Mouse (Mus musculus) G1E (cell line): Measurements from ENCODE around the gene Gm28043. TPM values are rescaled to one million over a fixed set of nuclear protein-coding genes. Genes with fewer than 3 reads are reported as not detected.
A peak's percentile ranks its signal among the peaks of the same experiment; 100 is the strongest.

ENCODE experiments used
- ATAC-seq: 2 replicates; pipeline ENCODE4 v1.8.0; 2016; ENCODE audit warnings: mild to moderate bottlenecking; ENCODE audit not compliant: insufficient number of reproducible peaks, poor library complexity, low FRiP score, severe bottlenecking; ENCODE audit errors: extremely low read depth
- DNase-seq: peaks from one replicate; pipeline ENCODE4 v3.0.0; 2012; ENCODE audit warnings: low spot score
- H3K27me3 ChIP-seq: 2 replicates; pipeline ENCODE4 v1.6.1; 2012; ENCODE audit warnings: mild to moderate bottlenecking, low read length, inconsistent platforms; ENCODE audit not compliant: insufficient read depth
- H3K36me3 ChIP-seq: replicated peaks from 2 replicates; pipeline ENCODE3; 2012; ENCODE audit warnings: mild to moderate bottlenecking, inconsistent platforms
- H3K4me1 ChIP-seq: 2 replicates; pipeline ENCODE4 v1.6.1; 2012; ENCODE audit warnings: low read depth, low read length, inconsistent platforms, mixed read lengths; ENCODE audit not compliant: insufficient read depth
- H3K4me3 ChIP-seq: 2 replicates; pipeline ENCODE4 v1.5.1; 2012; ENCODE audit warnings: low read depth, mild to moderate bottlenecking, inconsistent platforms, low read length, moderate library complexity, mixed read lengths
- H3K9me3 ChIP-seq: replicated peaks from 2 replicates; pipeline ENCODE4 v1.6.1; 2012; ENCODE audit warnings: inconsistent platforms
- CTCF ChIP-seq: IDR thresholded peaks from 2 replicates; pipeline ENCODE4 v1.5.1; 2012; ENCODE audit warnings: low read depth, low read length, inconsistent platforms, mixed read lengths
- GATA1 ChIP-seq: IDR thresholded peaks from 2 replicates; pipeline ENCODE4 v1.6.1; 2012; ENCODE audit warnings: borderline replicate concordance, low read length, inconsistent platforms, mixed read lengths
- GATA2 ChIP-seq: IDR thresholded peaks from 2 replicates; pipeline ENCODE4 v1.6.1; 2012; ENCODE audit warnings: low read depth, low read length, inconsistent platforms, borderline replicate concordance
- POLR2AphosphoS5 ChIP-seq: IDR thresholded peaks from 2 replicates; pipeline ENCODE4 v1.6.1; 2012; ENCODE audit warnings: low read depth, low read length, inconsistent platforms; ENCODE audit not compliant: insufficient replicate concordance
- TAL1 ChIP-seq: conservative IDR thresholded peaks from 2 replicates; pipeline ENCODE4 v1.6.1; 2012; ENCODE audit warnings: low read depth, low read length, inconsistent platforms, mixed read lengths
- polyA plus RNA-seq: library from polyadenylated mRNA; stranded (reverse); fragments of >175 nt; gene quantifications from 2 replicates; pipeline ENCODE4 v1.2.3, GENCODE M21; 2012
- total RNA-seq, 2 experiments: library from RNA; stranded (forward) in 1 of 2; stranded (reverse) in 1 of 2; fragments of 200-1000 nt in 1 of 2; fragments of >200 nt in 1 of 2; fragmentation: Nextera tagmentation in 1 of 2; gene quantifications; 2 replicates each; pipeline ENCODE4 v1.2.3; 2014 to 2017

The Gm28043 gene
- total and polyA plus RNA-seq, 3 experiments, result 0.29 to 9.2 (median 4.8) TPM

DNA sequence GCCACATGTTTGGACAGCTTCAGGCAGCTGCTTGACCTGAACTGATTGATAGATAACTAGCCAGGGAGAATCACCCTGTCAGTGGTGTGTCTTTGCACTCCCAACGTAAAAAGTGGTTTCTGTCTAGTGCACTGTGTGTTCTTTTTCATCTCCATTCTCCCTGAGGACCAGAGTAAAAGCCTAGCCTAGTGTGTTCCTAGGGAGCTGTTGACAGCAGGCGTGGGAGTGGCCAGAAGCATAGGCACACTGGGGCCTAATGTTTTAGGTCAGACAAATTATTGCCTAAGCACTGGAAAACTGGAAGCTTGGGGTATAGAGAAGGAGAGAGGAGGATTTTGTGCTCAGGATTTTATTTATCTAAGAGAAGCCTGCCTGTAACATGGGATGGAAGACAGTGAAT is 68.5 kb downstream of the Gm28043 start:
- Histone ChIP-seq H3K4me1 (peaks cover 95% of the 10 kb centered on the region), H3K27me3 (no peaks in the 10 kb centered on the region), H3K9me3 (no peaks in the 10 kb centered on the region), H3K36me3 (peaks cover 92% of the 10 kb centered on the region), H3K4me3 (no peak overlapping the region)
- ATAC-seq, result no peak
- no peak for DNase-seq
- TF ChIP-seq GATA2 (no peak), GATA1 (no peak), POLR2AphosphoS5 (no peak), TAL1 (no peak), CTCF (no peak)

DNA sequence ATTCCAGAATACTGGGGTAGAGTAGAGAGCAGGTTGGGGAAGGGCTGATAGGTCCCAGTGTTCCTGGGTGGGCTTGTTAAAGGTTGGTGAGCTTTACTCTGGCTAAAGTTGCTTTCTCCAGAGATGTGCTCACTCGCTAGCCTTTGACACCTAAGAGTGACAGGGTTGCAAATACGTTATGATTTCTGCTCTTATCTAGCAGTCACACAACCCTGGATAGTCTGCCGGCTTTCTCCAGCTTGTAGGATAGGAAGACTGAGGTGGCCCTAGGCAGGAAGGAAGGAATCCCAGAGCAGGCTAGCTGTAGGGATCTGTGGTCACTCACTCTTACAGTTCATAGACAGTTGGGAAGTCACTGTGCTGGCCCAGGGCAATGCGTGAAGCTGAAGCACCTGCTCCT is 69.6 kb downstream of the Gm28043 start:
- DNase-seq, result no peak
- no peaks in the 10 kb centered on the region for H3K27me3 ChIP-seq
- peaks cover 91% of the 10 kb centered on the region for H3K4me1 ChIP-seq
- ATAC-seq, result peak; percentile 18; the same call in 1 of the 2 replicates
- TF ChIP-seq TAL1 (peak; percentile 52), CTCF (no peak)
- peak overlapping the region; percentile 56; the same call in 1 of the 2 replicates for H3K4me3 ChIP-seq
- peaks cover 89% of the 10 kb centered on the region for H3K36me3 ChIP-seq
- peaks cover 5% of the 10 kb centered on the region for H3K9me3 ChIP-seq

DNA sequence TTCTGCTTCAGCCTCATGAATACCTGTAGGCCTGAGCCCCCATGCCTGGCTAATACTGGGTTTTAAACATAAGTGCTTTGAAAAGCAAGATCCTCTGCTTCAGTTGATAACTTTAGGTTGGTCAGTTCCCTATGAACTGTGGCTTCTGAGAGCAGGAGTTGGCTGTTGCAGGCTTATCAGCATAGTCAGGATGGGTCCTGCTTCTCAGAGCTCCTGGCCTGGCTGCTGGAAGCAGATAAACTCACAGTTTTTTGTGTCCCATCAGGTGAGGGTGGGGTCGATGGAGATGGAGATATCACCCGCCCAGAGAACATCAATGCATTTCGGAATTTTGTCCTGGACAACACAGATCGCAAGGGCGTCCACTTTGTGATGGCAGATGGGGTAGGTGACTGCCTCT is 72.1 kb downstream of the Gm28043 start:
- TF ChIP-seq CTCF, result no peak
- TF ChIP-seq GATA1, result no peak
- TF ChIP-seq TAL1, result peak; percentile 97
- Histone ChIP-seq H3K4me3 (no peak overlapping the region; the same call in 1 of the 2 replicates), H3K27me3 (no peaks in the 10 kb centered on the region), H3K4me1 (peaks cover 91% of the 10 kb centered on the region), H3K9me3 (peaks cover 5% of the 10 kb centered on the region), H3K36me3 (peaks cover 90% of the 10 kb centered on the region)
- ATAC-seq, result peak; percentile 82
- DNase-seq, result peak; percentile 79

DNA sequence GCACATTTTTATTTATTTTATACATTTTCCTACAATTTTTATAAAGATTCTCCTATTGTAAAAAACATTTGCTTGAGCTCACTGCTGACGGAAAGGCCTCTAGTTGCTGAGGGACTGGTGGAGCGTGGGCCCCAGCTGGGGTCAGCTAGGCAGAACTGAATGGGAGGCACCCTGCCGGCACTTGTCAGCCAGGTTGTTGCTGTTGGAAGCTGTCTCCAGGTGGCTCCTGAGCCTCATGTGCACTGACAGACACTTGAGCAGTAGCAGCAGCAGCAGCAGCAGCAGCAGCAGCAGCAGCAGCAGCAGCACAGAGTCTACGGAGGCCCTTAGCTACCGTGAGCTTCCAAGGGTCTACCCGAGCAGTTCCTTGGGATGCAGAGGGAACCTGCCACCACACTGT is 72.7 kb downstream of the Gm28043 start:
- no peak for ATAC-seq
- DNase-seq, result peak; percentile 50
- Histone ChIP-seq H3K4me3 (peak overlapping the region; percentile 64; the same call in 1 of the 2 replicates), H3K4me1 (peaks cover 85% of the 10 kb centered on the region), H3K27me3 (no peaks in the 10 kb centered on the region), H3K9me3 (peaks cover 5% of the 10 kb centered on the region), H3K36me3 (peaks cover 86% of the 10 kb centered on the region)
- TF ChIP-seq GATA2 (no peak), CTCF (no peak), POLR2AphosphoS5 (no peak), GATA1 (no peak), TAL1 (no peak)

DNA sequence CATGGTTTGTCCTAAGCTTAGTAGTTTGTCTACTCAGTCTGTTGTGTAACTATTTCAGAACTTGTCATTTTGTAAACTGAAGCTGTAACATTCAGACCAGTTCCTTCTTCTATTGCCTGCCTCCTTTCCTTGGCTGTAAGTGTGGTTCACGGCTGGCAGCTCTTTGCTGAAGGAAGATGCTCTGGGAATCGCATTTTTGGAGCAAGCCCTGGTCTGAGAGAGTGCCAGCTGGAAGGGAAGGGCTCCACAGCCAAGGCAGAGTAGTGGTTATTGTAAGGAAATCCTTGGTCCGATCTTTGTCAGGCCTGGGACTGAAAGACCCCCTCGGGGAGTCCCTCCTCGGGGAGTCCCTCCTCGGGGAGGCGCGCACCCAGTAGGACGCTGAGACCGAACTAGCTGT is 73.9 kb downstream of the Gm28043 start:
- Histone ChIP-seq H3K27me3 (no peaks in the 10 kb centered on the region), H3K4me3 (no peak overlapping the region; the same call in 1 of the 2 replicates), H3K4me1 (peaks cover 78% of the 10 kb centered on the region), H3K36me3 (peaks cover 83% of the 10 kb centered on the region), H3K9me3 (peaks cover 5% of the 10 kb centered on the region)
- no peak for DNase-seq
- TF ChIP-seq TAL1 (no peak), GATA1 (no peak), GATA2 (no peak), CTCF (no peak), POLR2AphosphoS5 (no peak)
- ATAC-seq, result no peak

DNA sequence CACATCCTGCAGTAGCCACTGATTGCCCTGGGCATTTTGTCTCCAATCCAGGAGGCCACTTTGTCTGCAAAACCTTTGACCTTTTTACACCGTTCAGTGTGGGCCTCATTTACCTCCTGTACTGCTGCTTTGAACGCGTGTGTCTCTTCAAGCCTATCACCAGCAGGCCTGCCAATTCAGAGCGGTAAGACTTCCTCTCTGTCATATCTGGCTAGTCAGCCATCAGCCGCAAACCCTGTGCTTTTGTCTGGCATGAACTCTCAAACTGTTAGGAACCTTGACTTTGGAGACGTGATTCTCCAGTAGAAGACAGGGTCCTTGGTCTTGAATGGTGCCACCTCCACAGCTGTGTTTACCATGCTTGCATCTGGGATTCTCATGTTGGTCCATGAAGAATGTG is 75.6 kb downstream of the Gm28043 start:
- Histone ChIP-seq H3K36me3 (peaks cover 83% of the 10 kb centered on the region), H3K9me3 (peaks cover 5% of the 10 kb centered on the region), H3K27me3 (no peaks in the 10 kb centered on the region), H3K4me3 (no peak overlapping the region), H3K4me1 (peaks cover 68% of the 10 kb centered on the region)
- TF ChIP-seq CTCF (no peak), GATA2 (no peak), POLR2AphosphoS5 (no peak), GATA1 (no peak), TAL1 (no peak)
- DNase-seq (no peak), ATAC-seq (no peak)

DNA sequence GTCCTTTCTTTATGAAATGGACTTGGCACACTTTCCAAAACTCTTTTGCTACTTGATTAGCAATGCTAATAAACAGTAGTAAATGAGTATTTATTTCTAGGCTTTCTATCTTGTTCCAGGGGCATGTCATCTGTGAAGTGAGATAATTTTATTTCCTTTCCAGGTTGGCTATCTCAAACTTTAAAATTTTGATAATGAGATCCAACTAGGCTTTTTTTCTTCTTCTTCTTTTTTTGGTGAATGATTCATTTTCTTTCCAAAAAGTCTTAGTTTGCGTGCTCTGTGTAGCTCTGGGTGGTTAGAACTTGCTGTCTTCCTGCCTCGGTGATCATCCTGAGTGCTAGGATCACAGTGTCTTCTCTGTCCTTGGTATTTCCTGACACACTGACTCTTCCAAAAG is 78.2 kb downstream of the Gm28043 start:
- peaks cover 5% of the 10 kb centered on the region for H3K9me3 ChIP-seq
- no peak for ATAC-seq
- no peak for DNase-seq
- no peaks in the 10 kb centered on the region for H3K27me3 ChIP-seq
- peaks cover 85% of the 10 kb centered on the region for H3K36me3 ChIP-seq
- peaks cover 45% of the 10 kb centered on the region for H3K4me1 ChIP-seq
- no peak overlapping the region for H3K4me3 ChIP-seq
- TF ChIP-seq GATA1, result no peak
- no peak for TF ChIP-seq GATA2
- no peak for TF ChIP-seq CTCF
- TF ChIP-seq POLR2AphosphoS5, result no peak
- TF ChIP-seq TAL1, result no peak
